Mouse (Mus musculus): ENCODE results near the gene 4930539E08Rik.
A peak's percentile ranks its signal among the peaks of the same experiment; 100 is the strongest.

Gene 4930539E08Rik

GRCm38 (mm10) chr17:28915060-28915628 lies at the start of gene 4930539E08Rik:
Gene 4930539E08Rik, minus strand, starts transcription at chr17:28915324.
- DNase-seq (ENCODE audit: low spot score in 2 of 2) = no peak

GRCm38 (mm10) chr17:28961596-28961995 lies 46.5 kb upstream of the 4930539E08Rik start:
- DNase-seq (ENCODE audit: low spot score in 2 of 2) = no peak

GRCm38 (mm10) chr17:28960597-28960996 lies 45.5 kb upstream of the 4930539E08Rik start:
- no peak for DNase-seq (ENCODE audit: low spot score in 2 of 2)

- DNase-seq (ENCODE audit: low spot score in 2 of 2) = no peak
These were observed 39.3 kb upstream of the 4930539E08Rik start for GRCm38 (mm10) chr17:28954416-28954815.

GRCm38 (mm10) chr17:28953251-28953650 lies 38.1 kb upstream of the 4930539E08Rik start:
- DNase-seq (ENCODE audit: low spot score in 2 of 2) = no peak

GRCm38 (mm10) chr17:28951831-28952799 lies 37.0 kb upstream of the 4930539E08Rik start, which contains the start of gene Kctd20:
Gene Kctd20, plus strand, starts transcription at chr17:28951950.
- DNase-seq (ENCODE audit: low spot score in 2 of 2) = peak; percentile 97 to 99

GRCm38 (mm10) chr17:28950751-28951150 lies 35.6 kb upstream of the 4930539E08Rik start:
- no peak for DNase-seq (ENCODE audit: low spot score in 2 of 2)

- DNase-seq (ENCODE audit: low spot score in 2 of 2) = no peak
These were observed 33.5 kb upstream of the 4930539E08Rik start for GRCm38 (mm10) chr17:28948661-28949060.

GRCm38 (mm10) chr17:28947011-28947939 lies 32.2 kb upstream of the 4930539E08Rik start:
- DNase-seq (ENCODE audit: low spot score in 2 of 2) = no peak

GRCm38 (mm10) chr17:28944481-28944880 lies 29.4 kb upstream of the 4930539E08Rik start:
- DNase-seq (ENCODE audit: low spot score in 2 of 2) = no peak

- no peak for DNase-seq (ENCODE audit: low spot score in 2 of 2)
These were observed 28.6 kb upstream of the 4930539E08Rik start, which contains the start of gene Pxt1 for GRCm38 (mm10) chr17:28943740-28944139. Gene Pxt1, minus strand, starts transcription at chr17:28943840.

- DNase-seq (ENCODE audit: low spot score in 2 of 2) = peak; percentile 73 to 83
These were observed 27.0 kb upstream of the 4930539E08Rik start for GRCm38 (mm10) chr17:28942101-28942500.

GRCm38 (mm10) chr17:28940776-28941555 lies 25.8 kb upstream of the 4930539E08Rik start:
- no peak for DNase-seq (ENCODE audit: low spot score in 2 of 2)

- DNase-seq (ENCODE audit: low spot score in 2 of 2) = peak; percentile 88 to 96
These were observed 21.7 kb upstream of the 4930539E08Rik start for GRCm38 (mm10) chr17:28936622-28937345.

- peak; percentile 59 to 74 for DNase-seq (ENCODE audit: low spot score in 2 of 2)
These were observed 21.0 kb upstream of the 4930539E08Rik start for GRCm38 (mm10) chr17:28936133-28936532.

- DNase-seq (ENCODE audit: low spot score in 2 of 2) = peak in 1 of 2 experiments; percentile 58
These were observed 19.2 kb upstream of the 4930539E08Rik start for GRCm38 (mm10) chr17:28934120-28934916.

GRCm38 (mm10) chr17:28932274-28932673 lies 17.1 kb upstream of the 4930539E08Rik start:
- DNase-seq (ENCODE audit: low spot score in 2 of 2) = peak in 1 of 2 experiments; percentile 58

- peak in 1 of 2 experiments; percentile 61 for DNase-seq (ENCODE audit: low spot score in 2 of 2)
These were observed 16.5 kb upstream of the 4930539E08Rik start for GRCm38 (mm10) chr17:28931436-28932211.
